Mouse (Mus musculus): Measurements from ENCODE around the gene Slc39a2. TPM values are rescaled to one million over a fixed set of nuclear protein-coding genes. Genes with fewer than 3 reads are reported as not detected.
A peak's percentile ranks its signal among the peaks of the same experiment; 100 is the strongest.

The Slc39a2 gene
- polyA plus RNA-seq, 1 experiment from 2014 or later: 0.07 TPM

DNA sequence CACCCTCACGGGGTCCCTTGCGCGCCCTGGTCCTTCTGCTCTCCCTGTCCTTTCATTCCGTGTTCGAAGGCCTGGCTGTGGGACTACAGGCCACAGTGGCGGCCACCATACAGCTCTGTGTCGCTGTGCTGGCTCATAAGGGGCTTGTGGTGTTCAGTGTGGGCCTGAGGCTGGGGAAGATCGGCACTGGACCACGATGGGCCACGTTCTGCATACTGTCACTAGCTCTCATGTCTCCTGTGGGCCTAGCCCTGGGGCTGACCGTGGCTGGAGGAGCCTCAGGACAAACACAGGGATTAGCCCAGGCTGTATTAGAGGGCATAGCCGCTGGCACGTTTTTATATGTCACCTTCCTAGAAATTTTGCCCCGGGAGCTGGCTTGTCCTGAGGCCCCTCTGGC, 2.4 kb downstream of the Slc39a2 start:
- no peak overlapping the region for H3K9ac ChIP-seq (ENCODE audit: low read depth, low read length)
- peaks cover 17% of the 10 kb centered on the region for H3K36me3 ChIP-seq (ENCODE audit: control insufficient read depth, insufficient read depth, low read length)
- WGBS: 80% methylated on average over 14 of the region's 14 CpGs
- no peak overlapping the region for H3K4me3 ChIP-seq (ENCODE audit: low read depth, low read length)
- no peaks in the 10 kb centered on the region for H3K27me3 ChIP-seq (replicated peaks; ENCODE audit: control insufficient read depth, insufficient read depth, low read length)
- no peaks in the 10 kb centered on the region for H3K9me3 ChIP-seq (ENCODE audit: control insufficient read depth, low read length)
- peaks cover 10% of the 10 kb centered on the region for H3K4me1 ChIP-seq (replicated peaks; ENCODE audit: control insufficient read depth, insufficient read depth, low read length)
- DNase-seq (ENCODE audit: low spot score): no peak
- no peak for ATAC-seq (replicated peaks; ENCODE audit: low FRiP score)
- H3K4me2 ChIP-seq: no peak overlapping the region
- no peak overlapping the region for H3K27ac ChIP-seq (ENCODE audit: low read depth, low read length)

DNA sequence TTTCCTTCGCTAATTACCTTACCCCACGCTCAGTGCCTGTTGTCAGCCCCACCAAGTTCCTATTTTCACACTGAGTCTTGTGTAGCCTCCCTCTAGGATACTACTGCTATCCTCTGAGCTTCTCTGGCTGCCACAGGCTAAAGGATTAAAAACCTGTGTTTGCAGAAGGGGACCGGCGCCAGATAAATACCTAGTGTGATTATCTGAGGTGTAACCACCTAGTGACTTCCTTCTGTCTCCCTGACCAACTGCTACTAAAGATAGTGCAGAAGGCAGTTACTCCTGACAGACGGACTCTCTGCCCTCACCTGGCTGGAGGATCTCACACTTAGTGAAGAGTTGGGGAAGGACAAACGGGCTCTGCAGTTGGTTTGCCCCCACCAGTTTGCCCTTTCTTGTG, 3.3 kb downstream of the Slc39a2 start:
- H3K4me3 ChIP-seq (ENCODE audit: low read depth, low read length): no peak overlapping the region
- DNase-seq (ENCODE audit: low spot score): no peak
- peaks cover 10% of the 10 kb centered on the region for H3K4me1 ChIP-seq (replicated peaks; ENCODE audit: control insufficient read depth, insufficient read depth, low read length)
- peaks cover 9% of the 10 kb centered on the region for H3K36me3 ChIP-seq (ENCODE audit: control insufficient read depth, insufficient read depth, low read length)
- H3K27me3 ChIP-seq (replicated peaks; ENCODE audit: control insufficient read depth, insufficient read depth, low read length): no peaks in the 10 kb centered on the region
- no peaks in the 10 kb centered on the region for H3K9me3 ChIP-seq (ENCODE audit: control insufficient read depth, low read length)
- H3K9ac ChIP-seq (ENCODE audit: low read depth, low read length): no peak overlapping the region
- no peak overlapping the region for H3K4me2 ChIP-seq
- 55% methylated on average over 6 of the region's 6 CpGs for WGBS
- no peak; the same call in 1 of the 2 replicates for ATAC-seq (replicated peaks; ENCODE audit: low FRiP score)
- H3K27ac ChIP-seq (ENCODE audit: low read depth, low read length): no peak overlapping the region

DNA sequence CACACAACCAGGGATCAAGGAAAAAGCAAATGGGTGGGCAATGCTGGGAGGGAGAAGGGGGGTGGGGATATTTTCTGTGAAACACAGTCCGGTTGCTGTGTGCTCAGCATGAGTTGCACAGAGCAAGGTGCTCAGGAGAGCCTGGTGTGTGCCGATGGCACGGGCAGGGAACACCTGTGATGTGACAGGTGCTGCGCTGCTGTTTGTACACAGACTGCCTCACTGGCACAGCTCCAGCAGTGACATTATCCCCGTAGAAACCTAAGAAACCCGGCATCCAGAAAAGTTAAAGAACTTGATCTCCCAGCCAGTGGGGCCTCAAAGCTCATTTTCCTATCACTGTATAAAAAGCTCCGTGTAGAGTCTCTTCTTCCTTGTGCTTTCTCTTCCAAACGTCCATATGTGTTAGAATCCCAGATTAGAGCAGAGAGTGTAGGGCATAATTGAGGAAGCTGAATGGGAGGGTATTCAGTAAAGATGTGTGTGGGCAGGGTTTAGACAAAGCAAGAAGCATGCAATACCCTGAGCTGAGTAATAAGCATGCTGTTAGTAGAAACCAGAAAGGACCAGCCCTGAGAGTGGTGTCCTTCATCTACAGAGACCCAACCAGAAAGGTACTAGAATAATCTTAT, 4.0 kb downstream of the Slc39a2 start:
- peaks cover 2% of the 10 kb centered on the region; the same call in 1 of the 2 replicates for H3K36me3 ChIP-seq (ENCODE audit: control insufficient read depth, insufficient read depth, low read length)
- H3K27me3 ChIP-seq (replicated peaks; ENCODE audit: control insufficient read depth, insufficient read depth, low read length): no peaks in the 10 kb centered on the region
- ATAC-seq (replicated peaks; ENCODE audit: low FRiP score): no peak
- no peak overlapping the region for H3K9ac ChIP-seq (ENCODE audit: low read depth, low read length)
- no peak overlapping the region for H3K4me2 ChIP-seq
- H3K9me3 ChIP-seq (ENCODE audit: control insufficient read depth, low read length): no peaks in the 10 kb centered on the region
- DNase-seq (ENCODE audit: low spot score): no peak
- 74% methylated on average over 8 of the region's 8 CpGs for WGBS
- no peak overlapping the region for H3K27ac ChIP-seq (ENCODE audit: low read depth, low read length)
- H3K4me3 ChIP-seq (ENCODE audit: low read depth, low read length): no peak overlapping the region
- H3K4me1 ChIP-seq (replicated peaks; ENCODE audit: control insufficient read depth, insufficient read depth, low read length): peaks cover 10% of the 10 kb centered on the region

GRCm38 (mm10) chr14:51899351-51899750, 6.7 kb downstream of the Slc39a2 start:
- Histone ChIP-seq H3K4me2 (no peak overlapping the region), H3K4me3 (ENCODE audit: low read depth, low read length) (no peak overlapping the region), H3K9me3 (ENCODE audit: control insufficient read depth, low read length) (no peaks in the 10 kb centered on the region), H3K4me1 (replicated peaks; ENCODE audit: control insufficient read depth, insufficient read depth, low read length) (no peaks in the 10 kb centered on the region; the same call in 1 of the 2 replicates), H3K27ac (ENCODE audit: low read depth, low read length) (no peak overlapping the region), H3K9ac (ENCODE audit: low read depth, low read length) (no peak overlapping the region), H3K36me3 (ENCODE audit: control insufficient read depth, insufficient read depth, low read length) (no peaks in the 10 kb centered on the region), H3K27me3 (replicated peaks; ENCODE audit: control insufficient read depth, insufficient read depth, low read length) (no peaks in the 10 kb centered on the region)
- 83% methylated on average over 1 of the region's 1 CpGs for WGBS
- DNase-seq (ENCODE audit: low spot score): no peak
- ATAC-seq (replicated peaks; ENCODE audit: low FRiP score): no peak

- H3K4me3 ChIP-seq (ENCODE audit: low read depth, low read length): no peak overlapping the region
- DNase-seq (ENCODE audit: low spot score): peak; percentile 72
- no peak overlapping the region for H3K27ac ChIP-seq (ENCODE audit: low read depth, low read length)
- 63% methylated on average over 9 of the region's 9 CpGs for WGBS
- H3K27me3 ChIP-seq (replicated peaks; ENCODE audit: control insufficient read depth, insufficient read depth, low read length): no peaks in the 10 kb centered on the region
- no peak overlapping the region for H3K9ac ChIP-seq (ENCODE audit: low read depth, low read length)
- H3K36me3 ChIP-seq (ENCODE audit: control insufficient read depth, insufficient read depth, low read length): no peaks in the 10 kb centered on the region
- no peaks in the 10 kb centered on the region for H3K9me3 ChIP-seq (ENCODE audit: control insufficient read depth, low read length)
- peak; percentile 56 for ATAC-seq (replicated peaks; ENCODE audit: low FRiP score)
- peaks cover 20% of the 10 kb centered on the region for H3K4me1 ChIP-seq (replicated peaks; ENCODE audit: control insufficient read depth, insufficient read depth, low read length)
- no peak overlapping the region for H3K4me2 ChIP-seq
These were observed 10.4 kb downstream of the Slc39a2 start for GRCm38 (mm10) chr14:51902806-51903710.

DNA sequence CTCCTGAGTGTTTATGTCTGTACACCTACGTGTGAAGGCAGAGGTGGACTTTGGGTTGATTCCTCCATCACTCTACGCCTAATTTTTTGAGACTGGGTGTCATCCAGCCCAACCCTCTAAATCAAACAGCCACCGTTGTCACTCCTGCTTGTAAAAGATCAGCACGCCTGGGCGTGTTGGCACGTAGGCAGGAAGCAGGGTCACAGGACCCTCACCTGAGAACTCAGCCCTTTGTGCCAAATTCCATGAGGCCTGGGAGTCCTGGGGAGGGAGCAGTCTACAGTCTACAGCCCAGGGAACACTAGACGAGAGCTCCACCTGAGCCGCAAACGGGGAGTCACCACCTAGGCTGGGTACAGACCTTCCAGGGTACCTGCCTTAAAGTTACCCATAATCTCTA, 11.1 kb downstream of the Slc39a2 start:
- Histone ChIP-seq H3K4me1 (replicated peaks; ENCODE audit: control insufficient read depth, insufficient read depth, low read length) (peaks cover 24% of the 10 kb centered on the region), H3K36me3 (ENCODE audit: control insufficient read depth, insufficient read depth, low read length) (no peaks in the 10 kb centered on the region), H3K27me3 (replicated peaks; ENCODE audit: control insufficient read depth, insufficient read depth, low read length) (no peaks in the 10 kb centered on the region), H3K9me3 (ENCODE audit: control insufficient read depth, low read length) (no peaks in the 10 kb centered on the region), H3K4me2 (no peak overlapping the region), H3K9ac (ENCODE audit: low read depth, low read length) (no peak overlapping the region), H3K27ac (ENCODE audit: low read depth, low read length) (no peak overlapping the region), H3K4me3 (ENCODE audit: low read depth, low read length) (no peak overlapping the region)
- DNase-seq (ENCODE audit: low spot score): no peak
- ATAC-seq (replicated peaks; ENCODE audit: low FRiP score): no peak
- WGBS: 90% methylated on average over 9 of the region's 9 CpGs

DNA sequence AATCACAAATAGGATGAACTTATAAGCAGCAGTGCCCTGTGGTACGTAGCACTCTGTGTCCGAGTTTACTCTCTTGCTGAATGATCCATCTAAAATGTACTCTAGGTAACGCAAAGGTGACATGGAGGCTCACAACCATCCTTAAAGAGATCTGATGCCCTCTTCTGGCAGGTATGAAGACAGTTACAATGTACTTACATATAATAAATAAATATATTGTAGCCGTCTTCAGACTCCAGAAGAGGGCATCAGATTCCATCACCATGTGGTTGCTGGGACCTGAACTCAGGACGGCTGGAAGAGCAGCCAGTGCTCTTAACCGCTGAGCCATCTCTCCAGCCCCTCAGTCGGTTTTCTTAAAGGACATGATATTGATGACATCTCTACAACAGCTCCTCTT, 12.0 kb downstream of the Slc39a2 start:
- no peak overlapping the region for H3K4me3 ChIP-seq (ENCODE audit: low read depth, low read length)
- H3K27me3 ChIP-seq (replicated peaks; ENCODE audit: control insufficient read depth, insufficient read depth, low read length): no peaks in the 10 kb centered on the region
- ATAC-seq (replicated peaks; ENCODE audit: low FRiP score) (no peak), DNase-seq (ENCODE audit: low spot score) (no peak)
- no peak overlapping the region for H3K27ac ChIP-seq (ENCODE audit: low read depth, low read length)
- 67% methylated on average over 7 of the region's 7 CpGs for WGBS
- no peak overlapping the region for H3K9ac ChIP-seq (ENCODE audit: low read depth, low read length)
- H3K9me3 ChIP-seq (ENCODE audit: control insufficient read depth, low read length): no peaks in the 10 kb centered on the region
- H3K36me3 ChIP-seq (ENCODE audit: control insufficient read depth, insufficient read depth, low read length): no peaks in the 10 kb centered on the region
- peaks cover 24% of the 10 kb centered on the region for H3K4me1 ChIP-seq (replicated peaks; ENCODE audit: control insufficient read depth, insufficient read depth, low read length)
- no peak overlapping the region for H3K4me2 ChIP-seq

- H3K9ac ChIP-seq (ENCODE audit: low read depth, low read length): no peak overlapping the region
- no peak overlapping the region for H3K4me3 ChIP-seq (ENCODE audit: low read depth, low read length)
- no peaks in the 10 kb centered on the region for H3K36me3 ChIP-seq (ENCODE audit: control insufficient read depth, insufficient read depth, low read length)
- no peak for DNase-seq (ENCODE audit: low spot score)
- peak overlapping the region; percentile 38 for H3K4me2 ChIP-seq
- WGBS: 44% methylated on average over 11 of the region's 11 CpGs
- peak; percentile 79 for ATAC-seq (replicated peaks; ENCODE audit: low FRiP score)
- no peaks in the 10 kb centered on the region for H3K9me3 ChIP-seq (ENCODE audit: control insufficient read depth, low read length)
- H3K27me3 ChIP-seq (replicated peaks; ENCODE audit: control insufficient read depth, insufficient read depth, low read length): 0 out of 2 replicates have a peak, but pooled peaks cover 3% of the 10 kb centered on the region
- peaks cover 24% of the 10 kb centered on the region for H3K4me1 ChIP-seq (replicated peaks; ENCODE audit: control insufficient read depth, insufficient read depth, low read length)
- H3K27ac ChIP-seq (ENCODE audit: low read depth, low read length): no peak overlapping the region
These were observed 13.4 kb downstream of the Slc39a2 start for GRCm38 (mm10) chr14:51906102-51906501.

Data from liver, embryonic 11.5 days (tissue).